Mouse (Mus musculus) MEL (cell line): ENCODE data around the gene Ovch2. TPM values are rescaled to one million over a fixed set of nuclear protein-coding genes. Genes with fewer than 3 reads are reported as not detected.

Experiments
- DNase-seq: peaks from one replicate; pipeline ENCODE4 v3.0.0; 2011; ENCODE audit warnings: low read depth, low spot score
- H3K27ac ChIP-seq: 2 replicates; pipeline ENCODE4 v1.5.1; 2012; ENCODE audit warnings: low read depth, mild to moderate bottlenecking, control low read depth, low read length, moderate library complexity; ENCODE audit not compliant: control insufficient read depth
- H3K27me3 ChIP-seq, 2 experiments: fragments of 150-350 bp in 1 of 2; sonication (generic) in 1 of 2; 2 replicates each; pipeline ENCODE4 v1.6.1; 2012; ENCODE audit warnings: low read length in 2 of 2, mild to moderate bottlenecking in 2 of 2, improper control_type of control experiment in 1 of 2, moderate library complexity in 1 of 2; ENCODE audit not compliant: insufficient read depth in 2 of 2, control insufficient read depth in 1 of 2
- H3K36me3 ChIP-seq, 2 experiments: 2 replicates each; pipeline ENCODE4 v1.6.1; 2012 to 2014; ENCODE audit warnings: low read length in 2 of 2, improper control_type of control experiment in 1 of 2, inconsistent platforms in 1 of 2, mild to moderate bottlenecking in 1 of 2; ENCODE audit not compliant: insufficient read depth in 2 of 2, control insufficient read depth in 1 of 2
- H3K4me1 ChIP-seq, 2 experiments: fragments of 150-350 bp in 1 of 2; sonication (generic) in 1 of 2; 2 replicates each; pipeline ENCODE4 v1.6.1; 2012; ENCODE audit warnings: low read length in 2 of 2, improper control_type of control experiment in 1 of 2, mild to moderate bottlenecking in 1 of 2; ENCODE audit not compliant: insufficient read depth in 2 of 2, control insufficient read depth in 1 of 2
- H3K4me3 ChIP-seq, 2 experiments: fragments of 150-350 bp in 1 of 2; sonication (generic) in 1 of 2; 2 replicates each; pipeline ENCODE4 v1.5.1; 2012; ENCODE audit warnings: low read depth in 2 of 2, low read length in 2 of 2, mild to moderate bottlenecking in 2 of 2, moderate library complexity in 2 of 2, control low read depth in 1 of 2, improper control_type of control experiment in 1 of 2; ENCODE audit not compliant: control insufficient read depth in 1 of 2, insufficient read depth in 1 of 2
- H3K79me2 ChIP-seq: 2 replicates; pipeline ENCODE4 v1.6.1; 2012; ENCODE audit warnings: mild to moderate bottlenecking, low read length, moderate library complexity; ENCODE audit not compliant: control insufficient read depth, poor library complexity, insufficient read depth
- H3K9ac ChIP-seq: 2 replicates; pipeline ENCODE4 v1.6.1; 2012; ENCODE audit warnings: low read depth, mild to moderate bottlenecking, control low read depth, low read length, moderate library complexity; ENCODE audit not compliant: control insufficient read depth, poor library complexity, severe bottlenecking
- H3K9me3 ChIP-seq: fragments of 150-350 bp; sonication (generic); replicated peaks from 2 replicates; pipeline ENCODE4 v1.6.1; 2012; ENCODE audit warnings: mild to moderate bottlenecking, low read length, improper control_type of control experiment, moderate library complexity; ENCODE audit not compliant: insufficient read depth
- BHLHE40 ChIP-seq: IDR thresholded peaks from 2 replicates; pipeline ENCODE4 v1.6.1; 2012; ENCODE audit warnings: low read depth, mild to moderate bottlenecking, inconsistent platforms, low read length, improper control_type of control experiment, borderline replicate concordance
- CHD1 ChIP-seq: IDR thresholded peaks from 2 replicates; pipeline ENCODE4 v1.6.1; 2012; ENCODE audit warnings: low read depth, mild to moderate bottlenecking, inconsistent platforms, low read length, improper control_type of control experiment
- CTCF ChIP-seq, 3 experiments: IDR thresholded peaks in 2 of 3; conservative IDR thresholded peaks in 1 of 3; 2 replicates each; pipeline ENCODE4 v1.5.1; 2011 to 2012; ENCODE audit warnings: low read length in 3 of 3, low read depth in 2 of 3, mild to moderate bottlenecking in 2 of 3, improper control_type of control experiment in 1 of 3, inconsistent platforms in 1 of 3, mixed read lengths in 1 of 3, moderate library complexity in 1 of 3; ENCODE audit not compliant: control insufficient read depth in 1 of 3, insufficient read depth in 1 of 3, poor library complexity in 1 of 3, severe bottlenecking in 1 of 3
- E2F4 ChIP-seq: IDR thresholded peaks from 2 replicates; pipeline ENCODE4 v1.6.1; 2011; ENCODE audit warnings: low read depth, low read length, improper control_type of control experiment, borderline replicate concordance
- ELF1 ChIP-seq: IDR thresholded peaks from 2 replicates; pipeline ENCODE4 v1.6.1; 2014; ENCODE audit warnings: low read depth, mild to moderate bottlenecking, inconsistent platforms, low read length, improper control_type of control experiment, moderate library complexity
- ETS1 ChIP-seq: IDR thresholded peaks from 2 replicates; pipeline ENCODE4 v1.6.1; 2012; ENCODE audit warnings: low read depth, mild to moderate bottlenecking, inconsistent platforms, low read length, improper control_type of control experiment, moderate library complexity
- GATA1 ChIP-seq: IDR thresholded peaks from 2 replicates; pipeline ENCODE4 v1.6.1; 2011; ENCODE audit warnings: low read depth, low read length, improper control_type of control experiment
- KAT2A ChIP-seq: conservative IDR thresholded peaks from 2 replicates; pipeline ENCODE4 v1.6.1; 2012; ENCODE audit warnings: low read depth, low read length, improper control_type of control experiment, inconsistent platforms
- MAX ChIP-seq: IDR thresholded peaks from 2 replicates; pipeline ENCODE4 v1.6.1; 2011; ENCODE audit warnings: low read length, improper control_type of control experiment
- MEF2A ChIP-seq: IDR thresholded peaks from 2 replicates; pipeline ENCODE4 v1.6.1; 2014; ENCODE audit warnings: low read depth, mild to moderate bottlenecking, inconsistent platforms, low read length, improper control_type of control experiment; ENCODE audit not compliant: poor library complexity, insufficient replicate concordance, severe bottlenecking; ENCODE audit errors: extremely low read depth
- MXI1 ChIP-seq: IDR thresholded peaks from 2 replicates; pipeline ENCODE4 v1.6.1; 2011; ENCODE audit warnings: mild to moderate bottlenecking, low read depth, low read length, improper control_type of control experiment
- MYC ChIP-seq: IDR thresholded peaks from 2 replicates; pipeline ENCODE4 v1.6.1; 2011; ENCODE audit warnings: low read depth, mild to moderate bottlenecking, low read length, improper control_type of control experiment, moderate library complexity
- NELFE ChIP-seq: IDR thresholded peaks from 2 replicates; pipeline ENCODE4 v1.6.1; 2011; ENCODE audit warnings: low read depth, low read length, improper control_type of control experiment
- NRF1 ChIP-seq: IDR thresholded peaks from 2 replicates; pipeline ENCODE4 v1.6.1; 2014; ENCODE audit warnings: low read depth, mild to moderate bottlenecking, inconsistent platforms, low read length, improper control_type of control experiment, moderate library complexity; ENCODE audit not compliant: poor library complexity, insufficient read depth, severe bottlenecking
- POLR2A ChIP-seq, 2 experiments: IDR thresholded peaks; 2 replicates each; pipeline ENCODE4 v1.6.1; 2011 to 2012; ENCODE audit warnings: low read length in 2 of 2, mild to moderate bottlenecking in 2 of 2, control low read depth in 1 of 2, improper control_type of control experiment in 1 of 2, low read depth in 1 of 2, moderate library complexity in 1 of 2; ENCODE audit not compliant: control insufficient read depth in 1 of 2, insufficient read depth in 1 of 2, poor library complexity in 1 of 2
- POLR2AphosphoS2 ChIP-seq: IDR thresholded peaks from 2 replicates; pipeline ENCODE4 v1.6.1; 2011; ENCODE audit warnings: low read length, improper control_type of control experiment
- POLR2AphosphoS5 ChIP-seq: IDR thresholded peaks from 2 replicates; pipeline ENCODE4 v1.6.1; 2012; ENCODE audit warnings: low read depth, borderline replicate concordance, mild to moderate bottlenecking, inconsistent platforms, low read length, moderate library complexity, mixed read lengths
- RAD21 ChIP-seq: IDR thresholded peaks from 2 replicates; pipeline ENCODE4 v1.6.1; 2011; ENCODE audit warnings: mild to moderate bottlenecking, low read depth, low read length, improper control_type of control experiment
- SIN3A ChIP-seq: IDR thresholded peaks from 2 replicates; pipeline ENCODE4 v1.6.1; 2012; ENCODE audit warnings: low read length, improper control_type of control experiment, inconsistent platforms
- TAL1 ChIP-seq: IDR thresholded peaks from 2 replicates; pipeline ENCODE4 v1.6.1; 2012; ENCODE audit warnings: mild to moderate bottlenecking, inconsistent platforms, low read length, moderate library complexity, mixed read lengths
- TCF12 ChIP-seq: IDR thresholded peaks from 2 replicates; pipeline ENCODE4 v1.6.1; 2014; ENCODE audit warnings: low read depth, mild to moderate bottlenecking, inconsistent platforms, low read length, improper control_type of control experiment, moderate library complexity
- USF1 ChIP-seq: IDR thresholded peaks from 2 replicates; pipeline ENCODE4 v1.6.1; 2014; ENCODE audit warnings: low read depth, mild to moderate bottlenecking, inconsistent platforms, low read length, improper control_type of control experiment, moderate library complexity
- USF2 ChIP-seq, 2 experiments: IDR thresholded peaks; 2 replicates each; pipeline ENCODE4 v1.6.1; 2011 to 2012; ENCODE audit warnings: improper control_type of control experiment in 2 of 2, low read length in 2 of 2, borderline replicate concordance in 1 of 2, inconsistent platforms in 1 of 2, low read depth in 1 of 2, mild to moderate bottlenecking in 1 of 2; ENCODE audit not compliant: insufficient read depth in 1 of 2
- ZMIZ1 ChIP-seq: IDR thresholded peaks from 2 replicates; pipeline ENCODE4 v1.6.1; 2012; ENCODE audit warnings: low read depth, mild to moderate bottlenecking, inconsistent platforms, low read length, improper control_type of control experiment, moderate library complexity
- ZNF384 ChIP-seq: IDR thresholded peaks from 2 replicates; pipeline ENCODE4 v1.6.1; 2012; ENCODE audit warnings: low read depth, mild to moderate bottlenecking, inconsistent platforms, low read length, improper control_type of control experiment
- polyA plus RNA-seq, 2 experiments: library from polyadenylated mRNA; stranded (reverse) in 1 of 2; unstranded in 1 of 2; fragments of >175 nt in 1 of 2; fragments of >200 nt in 1 of 2; gene quantifications; 2 replicates each; pipeline versions ENCODE4 v1.2.1 to v1.2.4; 2012; ENCODE audit warnings: low replicate concordance in 2 of 2, low read depth in 1 of 2; ENCODE audit not compliant: insufficient read length in 2 of 2, insufficient read depth in 1 of 2, missing spikeins in 1 of 2
- total RNA-seq: library from RNA; depleted of rRNA; stranded (reverse); fragments of 300-350 nt; gene quantifications from 2 replicates; pipeline ENCODE4 v1.2.3, GENCODE M21; 2012

Ovch2 gene
- total and polyA plus RNA-seq, 3 experiments = not detected

GRCm38 (mm10) chr7:107756748-107757147 lies 44.3 kb downstream of the Ovch2 start:
- H3K4me1 ChIP-seq = no peaks in the 10 kb centered on the region
- TF ChIP-seq CHD1 (no peak), POLR2AphosphoS2 (no peak), ZNF384 (no peak), NELFE (no peak), ELF1 (no peak), POLR2A (IDR thresholded peaks at IDR 0.05; ENCODE audit: control insufficient read depth in 1 of 2, insufficient read depth in 1 of 2, low read depth in 1 of 2, low read length in 2 of 2, poor library complexity in 1 of 2) (no peak), RAD21 (no peak), CTCF (IDR thresholded peaks at IDR 0.05 in 2 of 3, conservative IDR thresholded peaks at IDR 0.05 in 1 of 3; ENCODE audit: control insufficient read depth in 1 of 3, insufficient read depth in 1 of 3, low read depth in 2 of 3, low read length in 3 of 3, poor library complexity in 1 of 3, severe bottlenecking in 1 of 3) (no peak), ZMIZ1 (no peak), MAX (no peak), MEF2A (no peak), NRF1 (no peak), USF2 (IDR thresholded peaks at IDR 0.05; ENCODE audit: borderline replicate concordance in 1 of 2, insufficient read depth in 1 of 2, low read depth in 1 of 2, low read length in 2 of 2) (no peak), POLR2AphosphoS5 (no peak), KAT2A (no peak), E2F4 (no peak), BHLHE40 (no peak), ETS1 (no peak), MYC (no peak), SIN3A (no peak)
- H3K36me3 ChIP-seq = no peaks in the 10 kb centered on the region
- H3K4me3 ChIP-seq = no peak overlapping the region
- H3K9me3 ChIP-seq = no peaks in the 10 kb centered on the region
- H3K27me3 ChIP-seq = no peaks in the 10 kb centered on the region
- no peak overlapping the region for H3K27ac ChIP-seq
- DNase-seq = no peak
- H3K9ac ChIP-seq = no peak overlapping the region
- H3K79me2 ChIP-seq = no peaks in the 10 kb centered on the region

- Histone ChIP-seq H3K27ac (no peak overlapping the region), H3K4me3 (no peak overlapping the region), H3K27me3 (no peaks in the 10 kb centered on the region), H3K9me3 (no peaks in the 10 kb centered on the region), H3K79me2 (no peaks in the 10 kb centered on the region), H3K9ac (no peak overlapping the region), H3K36me3 (no peaks in the 10 kb centered on the region), H3K4me1 (no peaks in the 10 kb centered on the region)
- TF ChIP-seq USF1 = no peak
- no peak for TF ChIP-seq TCF12
- no peak for TF ChIP-seq ELF1
- TF ChIP-seq GATA1 = no peak
- no peak for TF ChIP-seq MXI1
- no peak for TF ChIP-seq TAL1
- TF ChIP-seq POLR2AphosphoS2 = no peak
- DNase-seq = no peak
Measured at GRCm38 (mm10) chr7:107755905-107756304, 45.1 kb downstream of the Ovch2 start.
